Mouse (Mus musculus): ENCODE measurements around the gene Clspn. TPM values are rescaled to one million over a fixed set of nuclear protein-coding genes. Genes with fewer than 3 reads are reported as not detected.

Gene Clspn
- polyA plus RNA-seq, 1 experiment from 2014 or later = 9.0 TPM

- Histone ChIP-seq H3K4me2 (no peak overlapping the region), H3K27me3 (no peaks in the 10 kb centered on the region), H3K27ac (no peak overlapping the region), H3K4me3 (no peak overlapping the region), H3K4me1 (replicated peaks) (no peaks in the 10 kb centered on the region), H3K9ac (no peak overlapping the region), H3K36me3 (peaks cover 61% of the 10 kb centered on the region), H3K9me3 (no peaks in the 10 kb centered on the region)
- no peak for ATAC-seq (ENCODE audit: low FRiP score)
- WGBS = 96% methylated on average over 5 of the region's 5 CpGs
These were observed 19.5 kb downstream of the Clspn start for GRCm38 (mm10) chr4:126576281-126576680.

GRCm38 (mm10) chr4:126577920-126578319, 21.2 kb downstream of the Clspn start:
- no peak overlapping the region for H3K9ac ChIP-seq
- no peak for ATAC-seq (ENCODE audit: low FRiP score)

DNA sequence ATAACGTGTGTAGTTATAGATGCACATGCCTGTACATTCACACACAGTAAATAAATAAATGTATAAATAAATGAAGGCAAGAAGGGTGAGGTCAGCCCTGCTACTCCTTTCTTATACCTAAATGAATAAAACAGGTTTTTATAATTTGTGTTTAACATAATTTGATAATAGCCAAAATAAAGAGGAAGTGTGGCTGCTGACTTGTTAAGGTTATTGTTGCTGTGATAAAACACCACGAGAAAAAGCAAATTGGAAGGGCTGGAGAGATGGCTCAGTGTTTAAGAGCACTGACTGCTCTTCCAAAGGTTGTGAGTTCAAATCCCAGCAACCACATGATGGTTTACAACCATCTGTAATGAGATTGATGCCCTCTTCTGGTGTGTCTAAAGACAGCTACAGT, 22.3 kb downstream of the Clspn start:
- no peak for ATAC-seq (ENCODE audit: low FRiP score)
- WGBS = 93% methylated on average over 2 of the region's 2 CpGs
- H3K36me3 ChIP-seq = peaks cover 44% of the 10 kb centered on the region

More at GRCm38 (mm10) chr4:126577920-126578319, 21.2 kb downstream of the Clspn start:
- Histone ChIP-seq H3K9me3 (no peaks in the 10 kb centered on the region), H3K27me3 (no peaks in the 10 kb centered on the region), H3K36me3 (peaks cover 56% of the 10 kb centered on the region), H3K4me1 (replicated peaks) (no peaks in the 10 kb centered on the region), H3K4me2 (no peak overlapping the region), H3K27ac (no peak overlapping the region), H3K4me3 (no peak overlapping the region)
- 96% methylated on average over 3 of the region's 3 CpGs for WGBS

GRCm38 (mm10) chr4:126585739-126586138, 29.0 kb downstream of the Clspn start:
- H3K4me1 ChIP-seq (replicated peaks) = no peaks in the 10 kb centered on the region
- 95% methylated on average over 13 of the region's 13 CpGs for WGBS

More for the DNA sequence above, 22.3 kb downstream of the Clspn start:
- Histone ChIP-seq H3K27ac (no peak overlapping the region), H3K9me3 (no peaks in the 10 kb centered on the region), H3K4me1 (replicated peaks) (no peaks in the 10 kb centered on the region), H3K9ac (no peak overlapping the region), H3K27me3 (no peaks in the 10 kb centered on the region), H3K4me3 (no peak overlapping the region), H3K4me2 (no peak overlapping the region)

DNA sequence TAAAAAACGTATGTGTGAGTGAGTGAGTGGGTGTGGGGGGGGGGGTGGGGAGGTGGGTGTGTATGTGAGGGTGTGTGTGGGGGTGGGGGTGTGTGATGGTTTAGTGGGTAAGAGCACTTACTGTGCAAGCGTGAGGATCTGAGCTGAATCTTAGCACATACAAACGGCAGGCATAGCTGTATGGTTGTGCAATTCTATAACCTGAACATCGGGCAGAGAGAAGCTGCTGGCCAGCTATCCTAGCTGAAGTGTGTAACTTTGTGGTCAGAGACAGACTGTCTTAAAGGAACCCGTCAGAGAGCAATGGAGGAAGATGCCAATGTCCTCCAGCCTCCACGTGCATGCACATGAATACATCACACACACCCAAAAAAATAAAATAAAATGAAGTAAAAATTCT, 35.3 kb downstream of the Clspn start:
- Histone ChIP-seq H3K4me3 (no peak overlapping the region), H3K4me1 (replicated peaks) (no peaks in the 10 kb centered on the region), H3K9me3 (no peaks in the 10 kb centered on the region), H3K4me2 (no peak overlapping the region), H3K27ac (no peak overlapping the region), H3K27me3 (no peaks in the 10 kb centered on the region), H3K9ac (no peak overlapping the region), H3K36me3 (peaks cover 9% of the 10 kb centered on the region)
- no peak for ATAC-seq (ENCODE audit: low FRiP score)
- WGBS = 93% methylated on average over 6 of the region's 6 CpGs

More at GRCm38 (mm10) chr4:126585739-126586138, 29.0 kb downstream of the Clspn start:
- ATAC-seq (ENCODE audit: low FRiP score) = no peak
- no peaks in the 10 kb centered on the region for H3K27me3 ChIP-seq
- no peak overlapping the region for H3K27ac ChIP-seq
- no peak overlapping the region for H3K9ac ChIP-seq
- no peak overlapping the region for H3K4me2 ChIP-seq
- H3K9me3 ChIP-seq = no peaks in the 10 kb centered on the region
- H3K4me3 ChIP-seq = no peak overlapping the region
- H3K36me3 ChIP-seq = peaks cover 30% of the 10 kb centered on the region

DNA sequence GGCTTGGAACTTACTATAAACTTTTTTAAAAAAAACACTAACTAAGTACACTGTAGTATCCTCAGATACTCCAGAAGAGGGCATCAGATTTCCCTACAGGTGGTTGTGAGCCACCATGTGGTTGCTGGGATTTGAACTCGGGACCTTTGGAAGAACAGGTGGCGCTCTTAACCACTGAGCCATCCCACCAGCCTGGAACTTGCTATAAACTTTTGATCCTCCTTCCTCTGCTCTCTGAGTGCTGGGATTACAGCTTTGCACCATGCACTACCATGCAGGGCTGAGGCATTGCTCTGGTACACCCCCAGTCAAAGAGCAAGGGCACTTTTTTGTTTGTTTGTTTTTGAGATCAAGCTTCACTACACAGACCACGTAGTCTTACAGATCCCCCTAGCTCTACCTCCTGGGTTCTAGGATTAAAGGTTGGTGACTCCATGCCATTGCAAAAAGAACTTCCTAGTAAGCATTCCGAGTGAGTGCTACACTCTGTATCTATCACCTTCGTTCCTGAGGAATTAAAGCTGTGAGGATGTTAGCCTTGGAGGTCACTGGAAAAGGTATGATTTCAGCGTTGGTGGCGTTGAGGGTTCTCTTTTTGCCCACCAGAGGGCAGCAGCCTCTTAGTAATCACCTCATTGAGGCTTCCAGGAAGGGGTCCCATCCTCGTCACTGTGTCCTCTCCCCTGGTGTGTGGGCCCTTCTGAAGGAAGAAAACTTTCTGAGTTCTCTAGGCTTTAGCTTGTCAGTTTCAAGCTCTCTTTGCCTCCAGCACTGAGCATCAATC, 43.4 kb downstream of the Clspn start:
- no peaks in the 10 kb centered on the region for H3K9me3 ChIP-seq
- ATAC-seq (ENCODE audit: low FRiP score) = no peak
- peaks cover 60% of the 10 kb centered on the region for H3K27me3 ChIP-seq
- no peaks in the 10 kb centered on the region for H3K36me3 ChIP-seq
- no peak overlapping the region for H3K4me3 ChIP-seq
- H3K9ac ChIP-seq = no peak overlapping the region
- H3K4me2 ChIP-seq = no peak overlapping the region
- peaks cover 13% of the 10 kb centered on the region for H3K4me1 ChIP-seq (replicated peaks)
- no peak overlapping the region for H3K27ac ChIP-seq
- 34% methylated on average over 8 of the region's 8 CpGs for WGBS

- 23% methylated on average over 21 of the region's 22 CpGs for WGBS
- no peak overlapping the region for H3K4me3 ChIP-seq
- H3K9ac ChIP-seq = no peak overlapping the region
- no peaks in the 10 kb centered on the region for H3K9me3 ChIP-seq
- H3K4me1 ChIP-seq (replicated peaks) = peaks cover 13% of the 10 kb centered on the region
- peak; percentile 84 for ATAC-seq (ENCODE audit: low FRiP score)
- H3K27ac ChIP-seq = peak overlapping the region; percentile 35; the same call in 1 of the 2 replicates
- H3K27me3 ChIP-seq = peaks cover 77% of the 10 kb centered on the region
- peak overlapping the region; percentile 38 for H3K4me2 ChIP-seq
- no peaks in the 10 kb centered on the region for H3K36me3 ChIP-seq
These were observed 45.1 kb downstream of the Clspn start for GRCm38 (mm10) chr4:126601597-126602444.

DNA sequence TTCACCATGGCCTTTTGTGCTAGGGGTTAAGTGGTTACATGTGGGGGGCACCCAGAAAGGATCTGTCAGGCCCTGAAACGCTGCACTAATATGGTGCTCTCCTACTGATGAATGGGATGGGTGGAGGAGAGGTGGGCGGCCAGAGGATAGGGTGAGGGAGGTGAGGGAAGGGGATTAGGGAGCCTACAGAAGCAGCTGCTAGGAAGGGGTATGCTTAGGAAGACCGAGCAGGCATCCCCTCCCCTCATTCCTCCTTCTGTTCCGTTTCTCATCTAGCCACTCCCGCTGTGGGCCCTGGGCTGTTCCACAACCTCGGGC, 45.7 kb downstream of the Clspn start:
- 5% methylated on average over 6 of the region's 6 CpGs for WGBS
- Histone ChIP-seq H3K4me3 (no peak overlapping the region), H3K4me2 (peak overlapping the region; percentile 38), H3K36me3 (no peaks in the 10 kb centered on the region), H3K27ac (peak overlapping the region; percentile 35; the same call in 1 of the 2 replicates), H3K27me3 (peaks cover 78% of the 10 kb centered on the region), H3K9ac (no peak overlapping the region), H3K9me3 (no peaks in the 10 kb centered on the region), H3K4me1 (replicated peaks) (peaks cover 13% of the 10 kb centered on the region)
- ATAC-seq (ENCODE audit: low FRiP score) = peak; percentile 63

DNA sequence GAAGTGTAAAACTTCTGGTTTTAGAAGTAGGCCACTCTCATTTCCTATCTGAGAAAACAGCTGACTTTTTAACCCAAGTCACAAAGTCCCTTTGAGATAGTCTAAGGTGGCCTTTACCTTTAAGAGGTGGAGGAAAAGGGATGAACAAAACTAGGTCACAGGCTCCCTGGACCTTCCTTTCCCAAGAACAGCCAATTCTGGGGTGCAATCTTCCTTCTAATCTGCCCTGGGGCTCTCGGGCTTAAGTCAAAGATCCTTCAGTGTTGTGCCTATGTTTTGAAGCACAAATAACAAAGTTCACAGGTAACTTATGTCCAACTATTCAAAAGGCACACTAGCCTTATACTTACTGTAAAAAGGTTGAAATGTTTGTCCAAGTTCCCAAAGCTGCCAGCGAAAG, 47.4 kb downstream of the Clspn start:
- no peak overlapping the region for H3K4me2 ChIP-seq
- no peak overlapping the region for H3K27ac ChIP-seq
- H3K36me3 ChIP-seq = no peaks in the 10 kb centered on the region
- no peak overlapping the region for H3K4me3 ChIP-seq
- 85% methylated on average over 2 of the region's 2 CpGs for WGBS
- no peak overlapping the region for H3K9ac ChIP-seq
- peaks cover 74% of the 10 kb centered on the region for H3K27me3 ChIP-seq
- peaks cover 13% of the 10 kb centered on the region for H3K4me1 ChIP-seq (replicated peaks)
- no peaks in the 10 kb centered on the region for H3K9me3 ChIP-seq
- ATAC-seq (ENCODE audit: low FRiP score) = no peak

- Histone ChIP-seq H3K4me1 (replicated peaks) (peaks cover 13% of the 10 kb centered on the region), H3K27ac (no peak overlapping the region), H3K4me3 (no peak overlapping the region), H3K9ac (no peak overlapping the region), H3K9me3 (no peaks in the 10 kb centered on the region), H3K27me3 (peaks cover 68% of the 10 kb centered on the region), H3K36me3 (no peaks in the 10 kb centered on the region), H3K4me2 (no peak overlapping the region)
- ATAC-seq (ENCODE audit: low FRiP score) = no peak
- 89% methylated on average over 4 of the region's 4 CpGs for WGBS
These were observed 49.0 kb downstream of the Clspn start for GRCm38 (mm10) chr4:126605751-126606150.

- no peaks in the 10 kb centered on the region; the same call in 1 of the 2 replicates for H3K4me1 ChIP-seq (replicated peaks)
- peaks cover 76% of the 10 kb centered on the region for H3K27me3 ChIP-seq
- H3K9me3 ChIP-seq = no peaks in the 10 kb centered on the region
- H3K4me2 ChIP-seq = peak within 1 kb of the TSS; percentile 82
- peak within 1 kb of the TSS; percentile 71 for H3K27ac ChIP-seq
- H3K4me3 ChIP-seq = peak within 1 kb of the TSS; percentile 58
- H3K36me3 ChIP-seq = peaks cover 4% of the 10 kb centered on the region; the same call in 1 of the 2 replicates
- H3K9ac ChIP-seq = peak within 1 kb of the TSS; percentile 87
- ATAC-seq (ENCODE audit: low FRiP score) = peak; percentile 91
- under 1% methylated on average over 48 of the region's 48 CpGs for WGBS
These were observed 53.0 kb downstream of the Clspn start, which contains the start of gene 5730409E04Rik for GRCm38 (mm10) chr4:126609606-126610181. Gene 5730409E04Rik (plus strand): TSS chr4:126609818.

DNA sequence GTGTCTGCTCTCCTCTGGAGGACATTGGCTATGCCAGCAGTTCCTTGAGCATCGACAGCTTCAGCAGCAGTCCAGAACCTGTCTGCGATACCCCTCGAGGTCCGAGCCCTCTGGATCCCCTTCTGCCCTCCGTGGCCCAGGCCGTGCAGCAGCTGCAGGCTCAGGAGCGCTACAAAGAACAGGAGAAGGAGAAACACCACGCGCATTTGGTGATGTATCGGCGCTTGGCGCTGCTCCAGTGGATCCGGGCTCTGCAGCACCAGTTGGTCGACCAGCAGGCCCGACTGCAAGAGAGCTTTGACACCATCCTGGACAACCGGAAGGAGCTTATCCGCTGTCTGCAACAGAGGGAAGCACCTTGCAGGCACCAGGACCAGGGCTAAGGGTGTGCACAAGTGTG, 55.3 kb downstream of the Clspn start:
- Histone ChIP-seq H3K9me3 (no peaks in the 10 kb centered on the region), H3K4me3 (no peak overlapping the region), H3K36me3 (peaks cover 4% of the 10 kb centered on the region; the same call in 1 of the 2 replicates), H3K4me2 (no peak overlapping the region), H3K27ac (no peak overlapping the region), H3K27me3 (peaks cover 76% of the 10 kb centered on the region), H3K9ac (no peak overlapping the region), H3K4me1 (replicated peaks) (no peaks in the 10 kb centered on the region; the same call in 1 of the 2 replicates)
- ATAC-seq (ENCODE audit: low FRiP score) = no peak
- WGBS = 90% methylated on average over 17 of the region's 17 CpGs
